Comparison of ENCODE assay signal across 36 mouse cellular contexts in the genomic region with DNA sequence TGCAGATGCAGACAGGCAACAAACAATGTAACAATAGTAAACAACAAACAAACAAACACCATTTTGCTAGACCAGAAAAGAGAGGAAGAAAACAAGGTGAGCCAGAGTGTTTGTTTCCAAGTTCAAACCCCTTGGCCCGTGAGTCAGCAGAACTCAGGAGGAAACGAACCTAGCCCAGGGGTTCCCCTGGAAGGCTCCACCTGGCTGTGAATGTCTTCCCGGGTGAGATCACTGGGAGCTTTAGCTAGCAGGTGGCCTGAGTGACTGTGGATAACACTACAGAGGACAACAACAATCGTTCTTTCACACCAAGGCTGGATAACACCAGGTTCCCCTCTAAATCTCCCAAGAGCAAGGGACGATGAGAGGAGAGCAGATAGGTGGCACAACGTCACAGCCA. TPM values are rescaled to one million over a fixed set of nuclear protein-coding genes. Genes with fewer than 3 reads are reported as not detected.
DNase-seq lines count a peak whose midpoint lies in the region; ATAC-seq and TF ChIP-seq lines count a peak whose summit lies in the region.
"Had no signal": no experiment of that assay in that cellular context is flagged by ENCODE, and none has a peak within 500 bp of the region (broad histone marks: within the 10 kb centered on the region; RNA-seq: fewer than 3 reads in every experiment).

No protein-coding gene starts in this region.

- H3K4me1 ChIP-seq in heart, embryonic 10.5 days: peaks cover 82% of the 10 kb centered on the region
- H3K4me1 ChIP-seq in liver, embryonic 13.5 days (replicated peaks): peaks cover 100% of the 10 kb centered on the region
- peaks cover 26% of the 10 kb centered on the region for H3K4me1 ChIP-seq in small intestine, adult 2 months (ENCODE audit: control insufficient read depth, insufficient read depth, insufficient read length, low read length)
- H3K4me1 ChIP-seq in cerebellum, adult 2 months (ENCODE audit: control insufficient read depth, insufficient read depth, low read length): peaks cover 24% of the 10 kb centered on the region

- TF ChIP-seq POLR2A in small intestine, adult 2 months (IDR thresholded peaks at IDR 0.05; ENCODE audit: low read depth, low read length): no peak
- no peak for TF ChIP-seq POLR2A in cerebellum, adult 2 months (IDR thresholded peaks at IDR 0.05; ENCODE audit: borderline replicate concordance, insufficient read depth, low read length)

- 75% methylated on average over 6 of the region's 6 CpGs for WGBS in heart, embryonic 10.5 days
- 59% methylated on average over 6 of the region's 6 CpGs for WGBS in liver, embryonic 13.5 days (ENCODE audit: insufficient replicate concordance)
- WGBS in small intestine, adult 2 months: 41% methylated on average over 6 of the region's 6 CpGs
- 49% methylated on average over 6 of the region's 6 CpGs for WGBS in cerebellum, adult 2 months

- 0 out of 2 replicates have a peak, but pooled peaks have one; percentile 23 for ATAC-seq in erythroblast, adult 5-6 weeks (replicated peaks; ENCODE audit: low FRiP score, poor library complexity, severe bottlenecking)
- ATAC-seq in liver, embryonic 13.5 days (ENCODE audit: low read depth): no peak
- ATAC-seq: forebrain, postnatal 0 days; hindbrain, postnatal 0 days; intestine, embryonic 15.5 days; midbrain, embryonic 13.5 days had no signal

- H3K9ac ChIP-seq in liver, embryonic 13.5 days: peak overlapping the region; percentile 66
- H3K9ac ChIP-seq: embryonic facial prominence, embryonic 12.5 days; forebrain, postnatal 0 days; heart, embryonic 15.5 days; hindbrain, embryonic 12.5 days; intestine, embryonic 15.5 days; midbrain, embryonic 13.5 days; neural tube, embryonic 13.5 days; stomach, embryonic 15.5 days had no signal

- DNase-seq in heart, embryonic 10.5 days (ENCODE audit: low spot score): no peak
- no peak for DNase-seq in heart, adult 9 months (ENCODE audit: low spot score in 2 of 2)
- DNase-seq in liver, embryonic 13.5 days: peak; percentile 42
- no peak for DNase-seq in cerebellum, adult 2 months
- no peak for DNase-seq in adrenal gland, adult 2 months
- no peak for DNase-seq in ovary, postnatal 14 days (ENCODE audit: low spot score)
- DNase-seq: adrenal gland, postnatal 25 days; cerebellum, adult 9-10 months; embryo, embryonic 11 days; forebrain, postnatal 0 days; heart, adult 2 months; kidney, adult 9 months; layer of hippocampus, adult 9-11 months; lung, postnatal 36 days; thymus, postnatal 14 days had no signal

- H3K4me2 ChIP-seq in liver, embryonic 13.5 days: peak overlapping the region; percentile 61
- H3K4me2 ChIP-seq: embryonic facial prominence, embryonic 12.5 days; heart, embryonic 15.5 days; hindbrain, embryonic 12.5 days; intestine, embryonic 15.5 days; midbrain, embryonic 13.5 days; neural tube, embryonic 13.5 days; stomach, embryonic 15.5 days had no signal

- H3K27me3 ChIP-seq in heart, embryonic 10.5 days (ENCODE audit: insufficient read depth, poor library complexity, severe bottlenecking): no peaks in the 10 kb centered on the region
- H3K27me3 ChIP-seq in liver, embryonic 13.5 days: no peaks in the 10 kb centered on the region
- H3K27me3 ChIP-seq in small intestine, adult 2 months (ENCODE audit: control insufficient read depth, insufficient read depth, low read length): no peaks in the 10 kb centered on the region
- no peaks in the 10 kb centered on the region for H3K27me3 ChIP-seq in cerebellum, adult 2 months (ENCODE audit: control insufficient read depth, insufficient read depth, low read length)
- H3K27me3 ChIP-seq: embryonic facial prominence, embryonic 12.5 days; heart, embryonic 15.5 days; hindbrain, embryonic 12.5 days; intestine, embryonic 15.5 days; midbrain, embryonic 13.5 days; neural tube, embryonic 13.5 days; stomach, embryonic 15.5 days had no signal

- no peaks in the 10 kb centered on the region for H3K9me3 ChIP-seq in heart, embryonic 10.5 days
- H3K9me3 ChIP-seq in liver, embryonic 13.5 days (replicated peaks): no peaks in the 10 kb centered on the region
- H3K9me3 ChIP-seq: embryonic facial prominence, embryonic 12.5 days; heart, embryonic 15.5 days; hindbrain, embryonic 12.5 days; intestine, embryonic 15.5 days; midbrain, embryonic 13.5 days; neural tube, embryonic 13.5 days; stomach, embryonic 15.5 days had no signal

- no peak for TF ChIP-seq CTCF in small intestine, adult 2 months (IDR thresholded peaks at IDR 0.05; ENCODE audit: extremely low read depth, insufficient read length, insufficient replicate concordance, low read depth, low read length)
- no peak for TF ChIP-seq CTCF in cerebellum, adult 2 months (IDR thresholded peaks at IDR 0.05; ENCODE audit: borderline replicate concordance, insufficient read depth, low read depth, low read length)

- peaks cover 35% of the 10 kb centered on the region; the same call in 1 of the 2 replicates for H3K36me3 ChIP-seq in heart, embryonic 10.5 days
- H3K36me3 ChIP-seq in liver, embryonic 13.5 days: peaks cover 29% of the 10 kb centered on the region
- peaks cover 2% of the 10 kb centered on the region; the same call in 1 of the 2 replicates for H3K36me3 ChIP-seq in small intestine, adult 2 months (ENCODE audit: control insufficient read depth, insufficient read depth, low read length)
- H3K36me3 ChIP-seq: heart, embryonic 15.5 days; intestine, embryonic 15.5 days had no signal

- no peak overlapping the region for H3K4me3 ChIP-seq in heart, embryonic 10.5 days
- H3K4me3 ChIP-seq in liver, embryonic 13.5 days (replicated peaks): 0 out of 2 replicates have a peak overlapping the region, but pooled peaks have one; percentile 15
- no peak overlapping the region for H3K4me3 ChIP-seq in small intestine, adult 2 months (ENCODE audit: low read depth, low read length)
- H3K4me3 ChIP-seq in cerebellum, adult 2 months (replicated peaks; ENCODE audit: insufficient read depth, low read depth, low read length): no peak overlapping the region
- H3K4me3 ChIP-seq: embryonic facial prominence, embryonic 12.5 days; heart, adult 2 months; heart, embryonic 15.5 days; hindbrain, embryonic 12.5 days; intestine, embryonic 15.5 days; midbrain, embryonic 13.5 days; neural tube, embryonic 13.5 days; stomach, embryonic 15.5 days had no signal

- H3K27ac ChIP-seq in heart, embryonic 10.5 days: peak overlapping the region; percentile 63; the same call in 1 of the 2 replicates
- H3K27ac ChIP-seq in liver, embryonic 13.5 days: peak overlapping the region; percentile 98
- 0 out of 2 replicates have a peak overlapping the region, but pooled peaks have one; percentile 21 for H3K27ac ChIP-seq in small intestine, adult 2 months (ENCODE audit: insufficient read depth, low read depth, low read length)
- H3K27ac ChIP-seq in cerebellum, adult 2 months (ENCODE audit: insufficient read depth, low read length): no peak overlapping the region
- H3K27ac ChIP-seq: embryonic facial prominence, embryonic 12.5 days; heart, adult 2 months; heart, embryonic 15.5 days; hindbrain, embryonic 12.5 days; hindbrain, postnatal 0 days; intestine, embryonic 15.5 days; midbrain, embryonic 13.5 days; neural tube, embryonic 13.5 days; stomach, embryonic 15.5 days had no signal

RNA-seq across cellular contexts. Expression of gene Ssh1, which starts 12.5 kb away (rescaled TPM):
- 16.7 and 18.3 TPM in 2 replicates for polyA plus RNA-seq in heart, embryonic 10.5 days (2016; fragmentation: Nextera tagmentation; extraction: Ambion mirVana)
- total RNA-seq in erythroblast, adult 5-6 weeks (2015; ENCODE audit: low replicate concordance): 55.9 and 63.5 TPM in 2 replicates
- 60.6 and 63.8 TPM in 2 replicates for total RNA-seq in erythroblast, adult 5-6 weeks (2017; ENCODE audit: low replicate concordance)
- 5.4 and 6.0 TPM in 2 replicates for polyA plus RNA-seq in liver, embryonic 13.5 days (2015; fragmentation: Nextera tagmentation; extraction: Ambion mirVana)
- 6.7 and 11.3 TPM in 2 replicates for polyA plus RNA-seq in small intestine, adult 2 months (2012; rRNA removed)
- polyA plus RNA-seq in cerebellum, adult 2 months (2012; rRNA removed): 15.0 and 16.7 TPM in 2 replicates
- total RNA-seq in adrenal gland, adult 2 months (2021): 10 to 100 TPM; 15.5 to 24.6 TPM
- polyA plus RNA-seq in adrenal gland, adult 2 months (2012; rRNA removed): 9.1 and 9.9 TPM in 2 replicates

RNA-seq across cellular contexts. Expression of gene Dao, which starts 22.3 kb away (rescaled TPM):
- polyA plus RNA-seq in heart, embryonic 10.5 days (2016; fragmentation: Nextera tagmentation; extraction: Ambion mirVana): not detected in 2 replicates
- total RNA-seq in erythroblast, adult 5-6 weeks (2015; ENCODE audit: low replicate concordance): not detected in 2 replicates
- not detected in 2 replicates for total RNA-seq in erythroblast, adult 5-6 weeks (2017; ENCODE audit: low replicate concordance)
- polyA plus RNA-seq in liver, embryonic 13.5 days (2015; fragmentation: Nextera tagmentation; extraction: Ambion mirVana): not detected in 2 replicates
- 11.9 and 16.8 TPM in 2 replicates for polyA plus RNA-seq in small intestine, adult 2 months (2012; rRNA removed)
- polyA plus RNA-seq in cerebellum, adult 2 months (2012; rRNA removed): 51.3 and 63.2 TPM in 2 replicates
- not detected for total RNA-seq in adrenal gland, adult 2 months (2021)
- not detected in 2 replicates for polyA plus RNA-seq in adrenal gland, adult 2 months (2012; rRNA removed)
- total RNA-seq: adrenal gland, postnatal 25 days; forebrain, postnatal 0 days; gastrocnemius, adult 8-10 months; gastrocnemius, postnatal 4 days; heart, adult 2 months; heart, postnatal 25 days; left cerebral cortex, postnatal 10 days; liver, adult 2 months; megakaryocyte-erythroid progenitor cell, adult 5-6 weeks; MEL had no signal
- polyA plus RNA-seq: brain, embryonic 14.5 days; embryonic facial prominence, embryonic 12.5 days; forebrain, embryonic 11.5 days; forebrain, postnatal 0 days; heart, adult 2 months; heart, embryonic 15.5 days; hindbrain, embryonic 12.5 days; limb, embryonic 11.5 days; liver, adult 2 months; lung, embryonic 16.5 days; midbrain, embryonic 13.5 days; neural tube, embryonic 13.5 days had no signal

Comparison
In these comparisons a context has a peak if more than half of its experiments do, and no peak if none do; other contexts are left out.
1. RNA of gene Dao, which starts 22.3 kb away (polyA plus RNA-seq): 51.3 to 63.2 TPM in cerebellum, adult 2 months and 11.9 to 16.8 TPM in small intestine, adult 2 months; not detected in liver, embryonic 13.5 days, not detected in adrenal gland, adult 2 months and not detected in heart, embryonic 10.5 days; every median in the first group is over 10 times any median in the second.